Mouse (Mus musculus) neutrophil, adult 5-6 weeks (primary cell): ENCODE results near the gene Mnd1. TPM values are rescaled to one million over a fixed set of nuclear protein-coding genes. Genes with fewer than 3 reads are reported as not detected.
A peak's percentile ranks its signal among the peaks of the same experiment; 100 is the strongest.

ENCODE experiments used
- ATAC-seq: fragments of 151-379, 151-347 bp; 2 replicates; pipeline ENCODE4 v1.8.0; 2017; ENCODE audit warnings: mild to moderate bottlenecking, moderate TSS enrichment; ENCODE audit not compliant: insufficient number of reproducible peaks, poor library complexity, low FRiP score, severe bottlenecking; ENCODE audit errors: extremely low read depth
- total RNA-seq: library from RNA; stranded (forward); fragments of 200-1000 nt; gene quantifications from 2 replicates; pipeline ENCODE4 v1.2.3, GENCODE M21; 2017

The Mnd1 gene
- total RNA-seq, result 0.81 and 2.0 TPM in 2 replicates

- ATAC-seq, result peak; percentile 99
Observed at GRCm38 (mm10) chr3:84155558-84156006, at the start of gene Mnd1. TSS of gene Mnd1 (minus strand) at chr3:84155786.

- ATAC-seq, result no peak
Observed at GRCm38 (mm10) chr3:84204640-84205039, 49.1 kb upstream of the Mnd1 start.

GRCm38 (mm10) chr3:84200559-84201420, 45.2 kb upstream of the Mnd1 start:
- no peak for ATAC-seq

GRCm38 (mm10) chr3:84199516-84199915, 43.9 kb upstream of the Mnd1 start:
- no peak for ATAC-seq

GRCm38 (mm10) chr3:84198229-84198628, 42.6 kb upstream of the Mnd1 start:
- ATAC-seq, result no peak

GRCm38 (mm10) chr3:84193881-84194280, 38.3 kb upstream of the Mnd1 start:
- ATAC-seq, result no peak

- ATAC-seq, result no peak
Observed at GRCm38 (mm10) chr3:84191141-84191881, 35.7 kb upstream of the Mnd1 start.

- ATAC-seq, result peak; percentile 45
Observed at GRCm38 (mm10) chr3:84190513-84191061, 35.0 kb upstream of the Mnd1 start.

GRCm38 (mm10) chr3:84189629-84190173, 34.1 kb upstream of the Mnd1 start:
- no peak for ATAC-seq

GRCm38 (mm10) chr3:84181717-84182116, 26.1 kb upstream of the Mnd1 start:
- ATAC-seq, result no peak

- ATAC-seq, result no peak
Observed at GRCm38 (mm10) chr3:84181102-84181501, 25.5 kb upstream of the Mnd1 start.

- ATAC-seq, result no peak
Observed at GRCm38 (mm10) chr3:84180304-84180703, 24.7 kb upstream of the Mnd1 start.

GRCm38 (mm10) chr3:84177834-84178233, 22.2 kb upstream of the Mnd1 start:
- ATAC-seq, result no peak

- peak; percentile 74; the same call in 1 of the 2 replicates for ATAC-seq
Observed at GRCm38 (mm10) chr3:84175337-84176315, 20.0 kb upstream of the Mnd1 start.

- no peak for ATAC-seq
Observed at GRCm38 (mm10) chr3:84173581-84174154, 18.1 kb upstream of the Mnd1 start, which contains the start of gene Gm6525. TSS of gene Gm6525 (plus strand) at chr3:84174104.

- no peak for ATAC-seq
Observed at GRCm38 (mm10) chr3:84172406-84172805, 16.8 kb upstream of the Mnd1 start.

- ATAC-seq, result no peak
Observed at GRCm38 (mm10) chr3:84169393-84170005, 13.9 kb upstream of the Mnd1 start.
